Mouse (Mus musculus): ENCODE data around the gene Trim10.

Gene Trim10

DNA sequence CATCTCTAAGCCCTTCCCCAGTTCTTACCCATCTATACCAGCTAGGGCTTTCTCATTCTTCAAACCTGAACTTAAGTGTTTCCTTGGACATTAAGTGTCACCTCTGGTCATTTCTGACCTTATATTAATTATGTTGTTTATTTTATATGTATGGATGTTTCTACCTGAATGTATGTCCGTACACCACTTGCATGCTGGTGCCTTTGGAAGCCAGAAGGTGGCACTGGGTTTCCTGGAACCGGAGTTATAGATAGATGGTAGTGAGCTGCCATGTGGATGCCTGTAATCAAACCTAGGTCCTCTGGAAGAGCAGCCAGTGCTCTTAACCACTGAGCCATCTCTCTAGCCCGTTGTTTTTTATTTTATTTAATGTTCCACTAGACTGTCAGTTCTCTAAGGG is 13.9 kb upstream of the Trim10 start:
- in situ Hi-C loops (cut with MboI, MseI) = loop anchor here in 1 of 2 experiments (10.0 kb wide), 1 partner anchor 1921 kb away; the partner anchor contains the start of gene Neu1

GRCm38 (mm10) chr17:36856236-36856635 is 13.1 kb upstream of the Trim10 start:
- in situ Hi-C loops (cut with MboI, MseI) = loop anchor here in 1 of 2 experiments (10.0 kb wide), 1 partner anchor 1921 kb away; the partner anchor contains the start of gene Neu1

DNA sequence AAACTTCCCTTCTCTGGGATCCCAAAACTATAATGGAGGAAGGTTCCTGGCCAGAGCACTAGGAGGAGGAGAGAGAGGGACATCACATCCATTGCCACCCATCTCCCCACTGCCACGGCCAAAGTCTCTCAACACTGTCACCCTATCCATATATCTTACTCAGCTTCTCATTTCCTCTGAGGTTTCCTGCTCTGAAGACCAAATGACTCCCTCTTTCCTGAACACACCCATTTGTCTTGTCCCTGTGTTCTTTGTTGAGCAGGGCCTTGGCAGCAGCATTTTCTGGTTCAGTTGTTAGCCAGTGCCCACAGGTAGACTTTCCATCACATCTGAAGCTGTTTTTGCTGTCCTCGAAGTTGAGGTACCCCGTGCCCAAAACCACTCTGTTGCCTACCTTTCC is 11.2 kb upstream of the Trim10 start:
- in situ Hi-C loops (cut with MboI, MseI) = loop anchor here in 1 of 2 experiments (10.0 kb wide), 1 partner anchor 1923 kb away; the partner anchor contains the start of gene Neu1

- in situ Hi-C loops (cut with MboI, MseI) = no loop called here
These were observed 7.7 kb upstream of the Trim10 start for GRCm38 (mm10) chr17:36861680-36862079.

GRCm38 (mm10) chr17:36866719-36867527 is 2.5 kb upstream of the Trim10 start, which contains the start of gene Trim15:
Gene Trim15 (minus strand): TSS chr17:36867210.
- in situ Hi-C loops (cut with MboI, MseI) = no loop called here

GRCm38 (mm10) chr17:36868836-36869235 is 538 bp upstream of the Trim10 start:
- in situ Hi-C loops (cut with MboI, MseI) = no loop called here

DNA sequence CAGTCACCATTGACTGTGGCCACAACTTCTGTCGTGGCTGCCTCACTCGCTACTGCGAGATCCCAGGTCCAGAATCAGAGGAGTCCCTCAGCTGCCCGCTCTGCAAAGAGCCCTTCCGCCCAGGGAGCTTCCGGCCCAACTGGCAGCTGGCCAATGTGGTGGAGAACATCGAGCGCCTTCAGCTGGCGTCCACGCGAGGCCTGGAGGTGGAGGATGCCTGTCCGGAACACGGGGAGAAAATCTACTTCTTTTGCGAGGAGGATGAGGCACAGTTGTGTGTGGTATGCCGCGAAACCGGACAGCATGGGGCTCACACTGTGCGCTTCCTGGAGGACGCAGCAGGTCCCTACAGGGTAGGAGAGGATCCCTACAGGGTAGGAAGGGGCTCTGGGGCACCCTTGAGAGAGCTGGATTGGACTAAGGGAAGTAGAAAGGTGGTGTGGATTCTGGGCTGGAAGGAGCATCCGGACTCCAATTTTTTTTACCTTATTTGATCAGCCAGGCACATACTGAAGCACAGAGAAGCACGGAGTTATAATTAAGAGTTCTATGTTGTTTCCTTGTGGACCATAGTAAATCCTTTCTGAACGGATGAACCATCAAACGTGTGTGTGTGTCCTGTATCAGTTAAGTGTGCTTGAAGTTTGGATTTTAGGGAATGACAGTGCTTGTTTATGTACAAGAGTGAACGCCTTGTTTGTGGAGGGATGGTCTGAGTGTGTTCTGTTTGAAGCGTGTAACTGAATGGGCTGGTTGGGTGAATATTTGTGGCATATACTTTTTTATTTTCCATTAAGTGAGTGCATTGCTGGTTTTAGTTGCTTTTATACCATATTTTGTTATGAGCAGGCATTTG is 809 bp downstream of the Trim10 start:
- in situ Hi-C loops (cut with MboI, MseI) = no loop called here

DNA sequence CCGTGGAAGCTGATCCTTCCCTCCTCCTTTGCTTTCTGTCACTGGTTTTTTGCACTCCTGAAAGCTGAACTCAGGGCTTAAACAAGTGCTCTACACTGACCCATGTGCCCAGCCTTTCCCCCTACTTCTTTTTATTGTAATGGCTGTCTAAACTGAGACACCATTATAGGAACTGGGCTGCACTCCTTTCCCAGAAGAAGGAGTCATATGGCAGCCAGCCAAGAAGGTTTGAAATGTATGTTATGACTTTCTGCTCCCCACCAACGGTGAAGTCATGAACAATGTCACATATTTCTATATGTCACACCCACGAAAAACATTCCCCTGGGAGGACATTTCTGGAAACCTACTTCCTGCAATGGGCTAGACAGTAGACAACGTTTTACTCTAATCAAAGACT is 5.3 kb downstream of the Trim10 start:
- in situ Hi-C loops (cut with MboI, MseI) = no loop called here

- in situ Hi-C loops (cut with MboI, MseI) = no loop called here
These were observed 14.0 kb downstream of the Trim10 start for GRCm38 (mm10) chr17:36883350-36883749.

GRCm38 (mm10) chr17:36885132-36885790 is 15.9 kb downstream of the Trim10 start:
- in situ Hi-C loops (cut with MboI, MseI) = no loop called here

- in situ Hi-C loops (cut with MboI, MseI) = loop anchor here (5.0 kb wide), 2 partner anchors 312 to 317 kb away; partner anchors contain the start of gene Olfr94 (in 1 of the 2)
These were observed 20.9 kb downstream of the Trim10 start, which contains the start of gene Trim40 for GRCm38 (mm10) chr17:36890073-36890903. Gene Trim40 (minus strand): TSS chr17:36890123.

DNA sequence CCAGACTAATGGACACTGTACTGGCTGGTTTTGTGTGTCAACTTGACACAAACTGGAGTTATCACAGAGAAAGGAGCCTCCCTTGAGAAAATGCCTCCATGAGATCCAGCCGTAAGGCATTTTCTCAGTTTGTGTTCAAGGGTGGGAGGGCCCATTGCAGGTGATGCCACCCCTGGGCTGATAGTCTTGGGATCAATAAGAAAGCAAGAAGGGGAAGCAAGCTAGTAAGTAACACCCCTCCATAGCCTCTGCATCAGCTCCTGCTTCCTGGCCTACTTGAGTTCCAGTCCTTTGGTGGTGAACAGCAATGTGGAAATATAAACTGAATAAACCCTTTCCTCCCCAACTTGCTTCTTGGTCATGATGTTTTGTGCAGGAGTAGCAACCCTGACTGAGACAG is 22.1 kb downstream of the Trim10 start:
- in situ Hi-C loops (cut with MboI, MseI) = loop anchor here (5.0 kb wide), 2 partner anchors 311 to 316 kb away; partner anchors contain the start of gene Olfr94 (in 1 of the 2)

- in situ Hi-C loops (cut with MboI, MseI) = loop anchor here (5.0 kb wide), 2 partner anchors 310 to 315 kb away; partner anchors contain the start of gene Olfr94 (in 1 of the 2)
These were observed 23.0 kb downstream of the Trim10 start for GRCm38 (mm10) chr17:36892362-36892761.

DNA sequence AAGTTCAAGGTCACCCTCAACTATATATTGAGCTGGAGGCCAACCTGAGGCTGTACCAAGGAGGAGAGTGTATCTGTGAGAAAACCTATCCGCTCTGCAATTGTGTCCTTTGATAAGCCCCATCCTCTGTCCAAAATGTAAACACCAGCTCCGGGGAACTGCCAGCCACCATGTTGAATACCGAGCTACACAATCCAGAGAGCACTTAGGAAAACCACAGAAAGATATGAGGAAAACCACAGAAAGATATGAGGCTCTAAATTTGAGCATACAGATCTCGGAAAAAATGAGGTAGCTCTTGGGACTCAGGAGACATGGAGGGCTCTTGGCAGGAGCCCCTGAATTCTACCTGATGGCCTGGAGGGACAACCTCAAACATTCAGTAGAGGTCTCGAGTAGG is 24.0 kb downstream of the Trim10 start:
- in situ Hi-C loops (cut with MboI, MseI) = loop anchor here (5.0 kb wide), 2 partner anchors 309 to 314 kb away; partner anchors contain the start of gene Olfr94 (in 1 of the 2)

DNA sequence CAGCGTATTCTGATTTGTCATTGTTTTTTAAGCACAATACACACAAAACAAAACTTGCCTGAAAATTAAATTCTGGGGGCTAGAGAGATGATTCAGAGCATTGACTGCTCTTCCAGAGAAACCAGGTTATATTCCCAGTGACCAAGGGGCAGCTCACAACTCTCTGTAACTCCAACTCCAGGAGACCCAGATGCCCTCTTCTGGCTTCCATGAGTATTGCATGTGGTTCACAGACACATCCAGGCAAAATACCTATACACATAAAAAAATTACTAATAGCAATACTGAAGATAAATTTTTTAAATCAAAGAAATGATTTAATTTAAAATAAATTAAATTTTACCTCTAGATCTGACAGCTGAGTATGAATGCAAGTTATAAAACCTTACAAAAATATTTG is 27.2 kb downstream of the Trim10 start:
- in situ Hi-C loops (cut with MboI, MseI) = no loop called here

DNA sequence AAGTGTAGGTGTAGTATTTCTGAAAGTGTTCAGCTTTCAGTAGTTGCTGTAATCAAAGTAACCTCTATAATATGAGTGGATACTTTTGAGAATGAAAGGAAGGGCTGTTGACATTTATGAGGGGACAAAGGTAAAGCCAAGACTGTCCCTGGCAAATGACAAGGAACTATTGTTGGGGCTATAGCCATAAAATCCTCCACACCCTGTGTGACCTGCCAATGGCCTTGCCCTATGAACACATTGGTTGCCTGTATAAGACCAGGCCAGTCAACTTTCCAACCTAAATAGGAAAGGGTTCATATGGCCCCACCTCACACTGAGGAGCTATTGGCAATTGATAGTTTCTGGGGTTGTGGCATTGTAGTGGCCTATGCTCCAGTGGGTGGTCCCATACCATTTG is 27.7 kb downstream of the Trim10 start:
- in situ Hi-C loops (cut with MboI, MseI) = no loop called here

GRCm38 (mm10) chr17:36897552-36898205 is 28.3 kb downstream of the Trim10 start, which contains the start of gene Trim31:
Gene Trim31 (plus strand): TSS chr17:36898118.
- in situ Hi-C loops (cut with MboI, MseI) = no loop called here

DNA sequence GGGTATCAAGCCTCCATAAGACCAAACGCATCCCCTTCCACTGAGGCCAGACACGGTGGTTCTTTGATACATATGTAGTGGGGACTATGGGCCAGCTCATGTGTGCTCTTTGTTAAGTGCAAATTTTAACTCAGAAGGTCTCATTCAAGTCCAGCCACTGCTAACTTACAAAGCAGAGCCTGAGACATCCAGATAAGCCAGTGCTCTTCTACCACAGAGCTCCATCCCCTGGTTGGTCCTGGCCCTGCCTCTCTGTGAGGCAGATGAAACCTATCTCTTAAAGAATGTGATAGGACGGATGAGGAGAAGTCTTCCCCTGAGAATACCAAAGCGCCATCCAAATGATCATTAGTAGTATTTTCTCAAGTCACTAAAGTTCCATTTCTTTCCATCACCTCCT is 30.0 kb downstream of the Trim10 start:
- in situ Hi-C loops (cut with MboI, MseI) = no loop called here

DNA sequence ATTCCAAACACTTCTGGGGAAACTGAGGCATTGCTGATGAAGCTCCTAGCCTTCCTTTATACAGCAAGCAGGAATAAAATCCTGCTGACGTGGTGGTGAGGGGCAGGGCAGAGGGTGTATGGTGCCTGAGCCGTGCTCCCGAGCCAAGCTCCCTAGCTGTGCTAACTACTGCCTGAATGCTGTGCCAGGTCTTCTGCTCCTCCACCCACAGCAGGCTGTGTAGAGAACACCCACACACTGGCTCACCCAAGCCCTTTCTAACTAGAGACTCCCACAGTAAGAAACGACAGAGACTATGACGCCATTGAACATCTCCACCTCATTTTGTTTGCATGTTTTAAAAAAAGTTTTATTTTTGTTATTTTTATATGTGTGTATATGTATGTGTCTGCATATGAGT is 30.6 kb downstream of the Trim10 start:
- in situ Hi-C loops (cut with MboI, MseI) = no loop called here

GRCm38 (mm10) chr17:36900691-36901090 is 31.3 kb downstream of the Trim10 start:
- in situ Hi-C loops (cut with MboI, MseI) = no loop called here

All from T-helper 17 cell (primary cell).